Mouse (Mus musculus) brain, embryonic 14.5 days (tissue): ENCODE data around the gene Skor1.

ENCODE experiments used
- CTCF ChIP-seq: fragments of 200-500 bp; IDR thresholded peaks from 2 replicates; pipeline ENCODE4 v1.5.1; 2012; ENCODE audit warnings: inconsistent platforms, mild to moderate bottlenecking, moderate library complexity, borderline replicate concordance; ENCODE audit not compliant: insufficient read depth, insufficient read length; ENCODE audit errors: extremely low read depth
- POLR2A ChIP-seq: fragments of 200-500 bp; IDR thresholded peaks from 2 replicates; pipeline ENCODE4 v1.6.1; 2012; ENCODE audit warnings: mild to moderate bottlenecking, inconsistent platforms, borderline replicate concordance; ENCODE audit not compliant: poor library complexity, insufficient read depth, insufficient read length, severe bottlenecking; ENCODE audit errors: extremely low read depth

DNA sequence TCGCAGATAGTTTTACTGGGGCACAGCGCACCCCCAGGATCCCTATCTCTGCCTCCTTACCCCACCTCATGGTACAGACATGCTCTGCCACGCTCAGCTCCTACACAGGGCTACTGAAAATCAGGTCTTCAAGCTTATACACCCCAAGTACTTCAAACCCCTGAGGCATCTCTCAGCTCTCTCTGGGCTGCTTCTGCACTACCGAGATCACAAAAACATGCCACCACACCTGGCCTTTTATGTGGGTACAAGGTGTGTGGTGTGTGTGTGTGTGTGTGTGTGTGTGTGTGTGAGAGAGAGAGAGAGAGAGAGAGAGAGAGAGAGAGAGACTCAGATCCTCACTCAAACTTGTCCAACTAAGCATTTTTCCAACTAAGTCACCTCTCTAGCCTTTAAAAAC, 59.6 kb downstream of the Skor1 start:
- TF ChIP-seq POLR2A: no peak
- TF ChIP-seq CTCF: no peak
